Mouse (Mus musculus): ENCODE measurements around the gene Klf13. TPM values are rescaled to one million over a fixed set of nuclear protein-coding genes. Genes with fewer than 3 reads are reported as not detected.

Gene Klf13
- total and polyA plus RNA-seq, 3 experiments: 1.7 to 9.7 (median 3.7) TPM

- no peak for TF ChIP-seq TBP (conservative IDR thresholded peaks at IDR 0.05; ENCODE audit: low read depth, low read length)
- 0 out of 2 replicates have a peak, but pooled peaks have one; percentile 32 for TF ChIP-seq ZNF384 (IDR thresholded peaks at IDR 0.05; ENCODE audit: low read depth, low read length)
- Histone ChIP-seq H3K9ac (ENCODE audit: insufficient read depth, low read depth) (no peak overlapping the region), H3K4me3 (replicated peaks in 1 of 3; ENCODE audit: low read depth in 2 of 3, low read length in 2 of 3, poor library complexity in 1 of 3) (no peak overlapping the region), H3K27me3 (replicated peaks) (peaks cover 3% of the 10 kb centered on the region), H3K4me1 (ENCODE audit: control insufficient read depth in 1 of 2, insufficient read depth in 2 of 2) (peaks cover 5 to 26% of the 10 kb centered on the region in 2 experiments; a peak in 3 of 4 replicates), H3K4me2 (ENCODE audit: insufficient read depth, low read depth, poor library complexity, severe bottlenecking) (no peak overlapping the region), H3K36me3 (replicated peaks in 1 of 2; ENCODE audit: control insufficient read depth in 1 of 2, insufficient read depth in 1 of 2, low read length in 1 of 2) (no peaks in the 10 kb centered on the region), H3K79me2 (replicated peaks; ENCODE audit: control insufficient read depth, extremely low read depth, insufficient read depth, poor library complexity, severe bottlenecking) (no peaks in the 10 kb centered on the region), H3K9me3 (replicated peaks; ENCODE audit: low read length) (no peaks in the 10 kb centered on the region), H3K27ac (ENCODE audit: insufficient read depth, low read depth) (no peak overlapping the region)
- dilution Hi-C loops (cut with MboI; ENCODE audit: extremely low pct_ligation_motif_present, extremely low pct_unique_long_range_greater_than_20kb, low sequenced_read_pairs): no loop called here
- in situ Hi-C loops (cut with MboI; ENCODE audit: low pct_ligation_motif_present, low pct_unique_long_range_greater_than_20kb, low sequenced_read_pairs): no loop called here
- DNase-seq (ENCODE audit: extremely low read depth): no peak
Observed at GRCm38 (mm10) chr7:63984329-63984728, 45.6 kb upstream of the Klf13 start.

- in situ Hi-C loops (cut with MboI; ENCODE audit: low pct_ligation_motif_present, low pct_unique_long_range_greater_than_20kb, low sequenced_read_pairs): no loop called here
- H3K9me3 ChIP-seq (replicated peaks; ENCODE audit: low read length): peaks cover 5% of the 10 kb centered on the region
- peaks cover 3 to 6% of the 10 kb centered on the region in 2 experiments; a peak in 2 of 4 replicates for H3K4me1 ChIP-seq (ENCODE audit: control insufficient read depth in 1 of 2, insufficient read depth in 2 of 2)
- no peak overlapping the region for H3K4me3 ChIP-seq (replicated peaks in 1 of 3; ENCODE audit: low read depth in 2 of 3, low read length in 2 of 3, poor library complexity in 1 of 3)
- no peaks in the 10 kb centered on the region for H3K36me3 ChIP-seq (replicated peaks in 1 of 2; ENCODE audit: control insufficient read depth in 1 of 2, insufficient read depth in 1 of 2, low read length in 1 of 2)
- no peak overlapping the region for H3K27ac ChIP-seq (ENCODE audit: insufficient read depth, low read depth)
- TF ChIP-seq HCFC1 (IDR thresholded peaks at IDR 0.05; ENCODE audit: low read depth, low read length) (no peak), ELF1 (IDR thresholded peaks at IDR 0.05; ENCODE audit: low read depth, low read length) (no peak), SIN3A (IDR thresholded peaks at IDR 0.05; ENCODE audit: low read length) (no peak), BHLHE40 (IDR thresholded peaks at IDR 0.05; ENCODE audit: low read depth, low read length) (no peak), UBTF (IDR thresholded peaks at IDR 0.05; ENCODE audit: low read depth, low read length) (no peak), USF2 (conservative IDR thresholded peaks at IDR 0.05; ENCODE audit: low read depth, low read length) (no peak), MXI1 (IDR thresholded peaks at IDR 0.05; ENCODE audit: low read depth, low read length) (no peak), MYC (IDR thresholded peaks at IDR 0.05; ENCODE audit: low read depth, low read length) (no peak), ZMIZ1 (IDR thresholded peaks at IDR 0.05; ENCODE audit: low read depth, low read length) (no peak), RAD21 (IDR thresholded peaks at IDR 0.05; ENCODE audit: low read depth, low read length) (no peak), ETS1 (conservative IDR thresholded peaks at IDR 0.05; ENCODE audit: low read depth, low read length) (no peak), MEF2A (IDR thresholded peaks at IDR 0.05; ENCODE audit: borderline replicate concordance, low read depth, low read length) (no peak)
- dilution Hi-C loops (cut with MboI; ENCODE audit: extremely low pct_ligation_motif_present, extremely low pct_unique_long_range_greater_than_20kb, low sequenced_read_pairs): no loop called here
- no peaks in the 10 kb centered on the region for H3K79me2 ChIP-seq (replicated peaks; ENCODE audit: control insufficient read depth, extremely low read depth, insufficient read depth, poor library complexity, severe bottlenecking)
- no peak overlapping the region for H3K9ac ChIP-seq (ENCODE audit: insufficient read depth, low read depth)
- DNase-seq (ENCODE audit: extremely low read depth): no peak
- peaks cover 3% of the 10 kb centered on the region for H3K27me3 ChIP-seq (replicated peaks)
- H3K4me2 ChIP-seq (ENCODE audit: insufficient read depth, low read depth, poor library complexity, severe bottlenecking): no peak overlapping the region
Observed at GRCm38 (mm10) chr7:63977631-63978030, 38.9 kb upstream of the Klf13 start.

GRCm38 (mm10) chr7:63970986-63971385 is 32.3 kb upstream of the Klf13 start:
- Histone ChIP-seq H3K4me1 (ENCODE audit: control insufficient read depth in 1 of 2, insufficient read depth in 2 of 2) (peaks cover 10 to 25% of the 10 kb centered on the region in 2 experiments), H3K36me3 (replicated peaks in 1 of 2; ENCODE audit: control insufficient read depth in 1 of 2, insufficient read depth in 1 of 2, low read length in 1 of 2) (no peaks in the 10 kb centered on the region), H3K4me2 (ENCODE audit: insufficient read depth, low read depth, poor library complexity, severe bottlenecking) (no peak overlapping the region), H3K27ac (ENCODE audit: insufficient read depth, low read depth) (no peak overlapping the region), H3K9ac (ENCODE audit: insufficient read depth, low read depth) (no peak overlapping the region), H3K9me3 (replicated peaks; ENCODE audit: low read length) (no peaks in the 10 kb centered on the region), H3K27me3 (replicated peaks) (peaks cover 4% of the 10 kb centered on the region), H3K4me3 (replicated peaks in 1 of 3; ENCODE audit: low read depth in 2 of 3, low read length in 2 of 3, poor library complexity in 1 of 3) (no peak overlapping the region), H3K79me2 (replicated peaks; ENCODE audit: control insufficient read depth, extremely low read depth, insufficient read depth, poor library complexity, severe bottlenecking) (no peaks in the 10 kb centered on the region)
- peak; percentile 60 for DNase-seq (ENCODE audit: extremely low read depth)
- dilution Hi-C loops (cut with MboI; ENCODE audit: extremely low pct_ligation_motif_present, extremely low pct_unique_long_range_greater_than_20kb, low sequenced_read_pairs): no loop called here
- in situ Hi-C loops (cut with MboI; ENCODE audit: low pct_ligation_motif_present, low pct_unique_long_range_greater_than_20kb, low sequenced_read_pairs): loop anchor here (25.0 kb wide), 1 partner anchor 209 kb away; no protein-coding TSS in a partner anchor
- TF ChIP-seq ETS1 (conservative IDR thresholded peaks at IDR 0.05; ENCODE audit: low read depth, low read length) (0 out of 2 replicates have a peak, but pooled peaks have one; percentile 7), IRF4 (IDR thresholded peaks at IDR 0.05; ENCODE audit: low read depth, low read length) (0 out of 2 replicates have a peak, but pooled peaks have one; percentile 16), TBP (conservative IDR thresholded peaks at IDR 0.05; ENCODE audit: low read depth, low read length) (no peak)

Data from CH12.LX (cell line).